Mouse (Mus musculus) intestine, postnatal 0 days (tissue): Measurements from ENCODE around the gene Lama1. TPM values are rescaled to one million over a fixed set of nuclear protein-coding genes. Genes with fewer than 3 reads are reported as not detected.

Experiments used
- ATAC-seq: fragments of 200-750 bp; cut with Nextera tagmentation; 2 replicates; pipeline ENCODE4 v1.8.0; 2017; ENCODE audit warnings: mild to moderate bottlenecking, moderate TSS enrichment, moderate library complexity
- H3K27ac ChIP-seq: fragments of 300-500 bp; sonication (generic); 2 replicates; pipeline ENCODE4 v1.5.1; 2014; ENCODE audit warnings: mild to moderate bottlenecking, low read depth, low read length, moderate library complexity
- H3K27me3 ChIP-seq: fragments of 300-500 bp; sonication (generic); replicated peaks from 2 replicates; pipeline ENCODE4 v1.6.1; 2014; ENCODE audit warnings: low read length, mixed read lengths; ENCODE audit not compliant: control insufficient read depth, insufficient read depth
- H3K36me3 ChIP-seq: fragments of 300-500 bp; sonication (generic); 2 replicates; pipeline ENCODE4 v1.6.1; 2014; ENCODE audit warnings: mild to moderate bottlenecking, moderate library complexity; ENCODE audit not compliant: control insufficient read depth, insufficient read depth
- H3K4me1 ChIP-seq: fragments of 300-500 bp; sonication (generic); replicated peaks from 2 replicates; pipeline ENCODE4 v1.6.1; 2014; ENCODE audit warnings: antibody characterized with exemption, low read length, mixed read lengths; ENCODE audit not compliant: control insufficient read depth, insufficient read depth
- H3K4me2 ChIP-seq: fragments of 300-500 bp; sonication (generic); replicated peaks from 2 replicates; pipeline ENCODE4 v1.6.1; 2014; ENCODE audit warnings: low read depth, mild to moderate bottlenecking, moderate library complexity
- H3K4me3 ChIP-seq: fragments of 300-500 bp; sonication (generic); 2 replicates; pipeline ENCODE4 v1.5.1; 2014; ENCODE audit warnings: low read depth, low read length
- H3K9ac ChIP-seq: fragments of 300-500 bp; sonication (generic); 2 replicates; pipeline ENCODE4 v1.6.1; 2014; ENCODE audit warnings: mild to moderate bottlenecking, low read depth, low read length
- H3K9me3 ChIP-seq: fragments of 300-500 bp; sonication (generic); 2 replicates; pipeline ENCODE4 v1.6.1; 2016; ENCODE audit warnings: mixed run types; ENCODE audit not compliant: control insufficient read depth
- CTCF ChIP-seq: sonication (generic); IDR thresholded peaks from 2 replicates; pipeline ENCODE4 v1.5.1; 2016; ENCODE audit warnings: low read depth, mild to moderate bottlenecking, control low read depth, antibody characterized with exemption, moderate library complexity
- WGBS: fragments of 180-500 bp; shearing (Covaris S2); extraction: QIAGEN DNeasy Blood & Tissue Kit; methylation state at CpG from one replicate; pipeline ENCODE4 v1.1.7; 2014; 5-methylcytosine and 5-hydroxymethylcytosine counted together
- polyA plus RNA-seq: library from polyadenylated mRNA; unstranded; fragments of >200 nt; fragmentation: Nextera tagmentation; extraction: Ambion mirVana; gene quantifications from 2 replicates; pipeline ENCODE4 v1.2.1, GENCODE M21; 2015

The Lama1 gene
- polyA plus RNA-seq, 1 experiment from 2014 or later: 0.66 TPM

DNA sequence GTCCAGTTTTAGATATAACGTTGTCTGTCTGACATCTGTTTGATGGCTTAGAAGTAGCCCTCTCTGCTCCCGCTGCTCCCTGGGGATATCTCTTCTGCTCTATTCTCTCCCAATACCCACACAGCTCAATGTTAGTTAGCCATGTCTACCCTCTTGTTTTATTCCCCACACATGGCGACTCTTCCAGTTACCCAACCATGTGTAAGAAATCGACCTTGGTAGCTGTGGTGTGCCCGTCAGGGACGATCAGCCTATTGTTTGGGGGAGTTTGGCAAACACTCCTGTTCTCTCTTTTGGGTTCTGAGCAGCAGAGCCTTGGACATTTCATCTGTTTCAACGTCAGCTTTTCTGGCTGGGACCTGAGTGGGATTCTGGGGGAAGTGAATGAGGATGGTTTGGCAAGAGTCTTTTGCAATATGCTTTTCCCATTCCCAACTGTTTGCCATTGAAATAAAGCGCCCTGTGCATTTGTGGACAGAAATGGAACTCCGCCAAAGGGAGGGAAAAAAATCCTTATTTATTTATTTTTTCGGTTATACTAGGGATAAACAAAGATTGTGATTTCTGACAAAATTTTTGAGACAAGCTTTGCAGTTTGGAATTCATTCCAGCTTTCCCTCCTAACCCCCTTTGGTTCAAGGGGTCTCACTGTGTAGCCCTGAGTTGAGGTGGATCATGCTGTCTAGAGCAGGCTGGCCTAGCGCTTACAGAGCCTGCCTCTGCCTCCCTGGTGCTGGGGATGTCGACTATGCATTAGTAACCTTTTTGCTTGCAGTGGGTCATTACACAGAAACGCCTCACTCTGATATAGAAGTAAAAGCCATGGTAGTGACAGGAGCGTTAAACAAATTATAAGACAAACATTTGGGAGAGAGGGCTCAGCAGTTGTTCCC is 26.4 kb downstream of the Lama1 start:
- WGBS: 64% methylated on average over 14 of the region's 14 CpGs

DNA sequence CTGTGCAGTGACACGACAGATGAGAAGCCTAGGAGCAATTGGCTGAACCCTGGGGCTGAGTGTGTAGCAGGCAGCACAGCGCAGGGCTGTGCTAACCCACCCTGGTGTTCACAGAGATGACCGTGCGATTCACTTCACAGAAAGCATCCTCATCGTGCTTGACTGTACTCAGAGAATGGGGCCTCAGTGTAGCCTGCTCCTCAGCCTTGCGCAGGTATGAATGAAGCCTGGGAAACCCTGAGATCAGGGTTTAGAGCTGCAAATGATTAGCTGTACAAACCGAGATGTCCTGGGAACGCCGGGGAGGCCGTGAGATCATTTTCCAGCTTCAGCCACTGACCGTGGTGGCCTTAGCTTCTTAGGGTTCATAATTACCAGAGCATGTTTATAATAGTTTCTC is 29.5 kb downstream of the Lama1 start:
- H3K9ac ChIP-seq: no peak overlapping the region
- H3K4me2 ChIP-seq: no peak overlapping the region
- H3K4me3 ChIP-seq: no peak overlapping the region
- WGBS: 83% methylated on average over 11 of the region's 11 CpGs
- H3K9me3 ChIP-seq: no peaks in the 10 kb centered on the region
- no peak for ATAC-seq
- H3K27me3 ChIP-seq: no peaks in the 10 kb centered on the region
- no peaks in the 10 kb centered on the region for H3K36me3 ChIP-seq
- no peak for TF ChIP-seq CTCF
- H3K4me1 ChIP-seq: peaks cover 4% of the 10 kb centered on the region; the same call in 1 of the 2 replicates
- no peak overlapping the region for H3K27ac ChIP-seq

More for the DNA sequence above, 26.4 kb downstream of the Lama1 start:
- Histone ChIP-seq H3K4me2 (no peak overlapping the region), H3K27me3 (no peaks in the 10 kb centered on the region), H3K9ac (no peak overlapping the region), H3K36me3 (no peaks in the 10 kb centered on the region), H3K27ac (no peak overlapping the region), H3K4me1 (no peaks in the 10 kb centered on the region), H3K9me3 (no peaks in the 10 kb centered on the region), H3K4me3 (no peak overlapping the region)
- TF ChIP-seq CTCF: no peak
- no peak for ATAC-seq

DNA sequence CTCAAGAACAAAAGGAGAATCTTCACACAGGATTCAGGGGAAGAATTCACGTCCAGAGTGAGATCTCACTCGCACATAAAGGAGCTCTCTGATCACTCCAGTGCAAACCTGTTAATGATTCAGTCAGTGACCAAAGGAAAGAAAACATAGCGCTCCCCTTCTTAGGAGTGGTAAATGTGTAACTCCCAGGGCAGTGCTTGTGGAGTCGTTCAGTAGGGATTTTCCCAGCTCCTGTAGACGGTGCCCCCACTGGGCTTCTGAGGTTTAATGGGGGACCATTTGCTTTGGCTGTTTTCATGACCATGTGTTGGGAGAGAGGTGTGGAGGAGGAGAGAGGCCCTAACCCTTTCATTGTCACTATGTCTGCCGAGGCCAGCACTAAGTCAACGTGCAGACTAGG is 31.7 kb downstream of the Lama1 start:
- no peak for TF ChIP-seq CTCF
- Histone ChIP-seq H3K27me3 (no peaks in the 10 kb centered on the region), H3K36me3 (no peaks in the 10 kb centered on the region), H3K9ac (no peak overlapping the region), H3K4me3 (no peak overlapping the region), H3K27ac (no peak overlapping the region), H3K4me2 (no peak overlapping the region), H3K4me1 (peaks cover 4% of the 10 kb centered on the region; the same call in 1 of the 2 replicates), H3K9me3 (no peaks in the 10 kb centered on the region)
- 47% methylated on average over 7 of the region's 7 CpGs for WGBS
- ATAC-seq: no peak

DNA sequence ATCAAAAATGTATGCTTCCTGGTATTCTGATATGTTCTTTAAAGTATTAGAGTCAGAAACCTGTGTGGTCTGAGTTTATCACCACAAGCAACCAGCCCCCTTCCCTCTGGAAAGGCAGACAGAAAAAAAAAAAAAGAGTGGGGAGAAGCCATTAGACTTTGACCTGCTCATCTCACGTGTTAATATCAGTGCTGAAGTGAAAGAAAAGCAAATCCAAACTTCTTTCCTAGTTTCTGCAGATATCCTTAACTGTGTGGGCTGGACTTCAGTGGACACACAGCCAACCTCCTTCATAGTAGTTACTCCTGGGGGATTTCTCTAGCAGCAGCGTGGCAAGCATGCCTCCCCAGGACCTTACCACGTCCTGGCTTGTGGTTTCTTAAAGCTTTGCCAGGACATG is 34.0 kb downstream of the Lama1 start:
- TF ChIP-seq CTCF: no peak
- H3K4me3 ChIP-seq: no peak overlapping the region
- H3K4me1 ChIP-seq: peaks cover 4% of the 10 kb centered on the region; the same call in 1 of the 2 replicates
- H3K9me3 ChIP-seq: no peaks in the 10 kb centered on the region
- H3K36me3 ChIP-seq: no peaks in the 10 kb centered on the region
- WGBS: 39% methylated on average over 3 of the region's 3 CpGs
- peak overlapping the region; percentile 46 for H3K4me2 ChIP-seq
- no peak overlapping the region for H3K27ac ChIP-seq
- no peak for ATAC-seq
- H3K9ac ChIP-seq: no peak overlapping the region
- H3K27me3 ChIP-seq: no peaks in the 10 kb centered on the region

DNA sequence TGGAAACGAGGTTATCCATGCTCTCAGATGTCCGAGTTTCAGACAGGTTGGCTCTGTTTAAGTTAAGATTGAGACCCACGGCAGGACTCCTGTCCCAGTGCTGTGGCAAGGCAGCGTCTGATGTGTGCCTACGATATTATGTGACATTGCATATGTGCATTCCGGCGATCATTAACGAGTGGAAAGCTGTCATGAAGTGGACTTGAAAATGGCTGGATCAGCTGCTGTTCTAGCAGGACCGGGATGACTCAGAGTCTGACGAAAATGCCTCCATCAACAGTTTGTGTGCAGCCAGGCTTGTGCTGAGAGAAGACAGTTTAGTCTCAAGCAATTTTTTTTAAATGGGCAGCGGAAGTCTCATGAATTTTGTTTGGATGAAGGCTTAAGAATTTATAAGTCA is 34.9 kb downstream of the Lama1 start:
- Histone ChIP-seq H3K4me1 (peaks cover 4% of the 10 kb centered on the region; the same call in 1 of the 2 replicates), H3K27ac (no peak overlapping the region), H3K27me3 (no peaks in the 10 kb centered on the region), H3K36me3 (no peaks in the 10 kb centered on the region), H3K4me3 (no peak overlapping the region), H3K9ac (no peak overlapping the region), H3K4me2 (peak overlapping the region; percentile 7; the same call in 1 of the 2 replicates), H3K9me3 (no peaks in the 10 kb centered on the region)
- ATAC-seq: peak; percentile 44; the same call in 1 of the 2 replicates
- WGBS: 57% methylated on average over 11 of the region's 11 CpGs
- TF ChIP-seq CTCF: no peak

DNA sequence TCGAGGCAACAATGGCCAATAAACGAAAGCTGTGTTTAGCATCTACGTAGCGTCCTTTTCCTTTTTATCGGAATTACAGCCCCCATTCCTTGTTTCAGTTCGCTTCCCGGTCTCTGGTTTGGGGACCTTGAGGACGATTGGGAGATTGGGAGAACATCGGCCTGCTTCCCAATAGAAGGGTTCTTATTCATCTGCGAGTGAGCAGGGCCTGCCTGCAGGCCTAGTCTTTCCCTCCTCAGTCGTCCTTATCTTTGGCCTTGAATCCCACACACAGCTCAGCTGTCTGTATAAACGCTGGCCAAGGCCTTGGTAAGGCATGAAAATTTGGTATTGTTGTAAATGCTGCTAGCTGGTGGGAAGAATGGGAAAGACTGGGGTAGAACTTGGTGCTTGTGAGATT is 36.5 kb downstream of the Lama1 start:
- WGBS: 74% methylated on average over 12 of the region's 12 CpGs
- no peak overlapping the region for H3K9ac ChIP-seq
- no peak for TF ChIP-seq CTCF

More for the DNA sequence above, 36.5 kb downstream of the Lama1 start:
- Histone ChIP-seq H3K27ac (no peak overlapping the region), H3K4me2 (no peak overlapping the region), H3K36me3 (no peaks in the 10 kb centered on the region), H3K27me3 (no peaks in the 10 kb centered on the region), H3K9me3 (no peaks in the 10 kb centered on the region), H3K4me1 (peaks cover 4% of the 10 kb centered on the region; the same call in 1 of the 2 replicates), H3K4me3 (no peak overlapping the region)
- ATAC-seq: no peak
